ENCODE assay signal across 14 mouse cellular contexts in genomic region chr3:127627151-127627955, GRCm38 (mm10). TPM values are rescaled to one million over a fixed set of nuclear protein-coding genes. Genes with fewer than 3 reads are reported as not detected.
A peak's percentile ranks its signal among the peaks of the same experiment; 100 is the strongest.
DNase-seq lines count a peak whose midpoint lies in the region; ATAC-seq and TF ChIP-seq lines count a peak whose summit lies in the region.
"Had no signal": no experiment of that assay in that cellular context is flagged by ENCODE, and none has a peak within 500 bp of the region (broad histone marks: within the 10 kb centered on the region; RNA-seq: fewer than 3 reads in every experiment).

No protein-coding gene starts in this region.

- peak; percentile 53 for DNase-seq in liver, embryonic 11.5 days (ENCODE audit: low spot score)
- peak; percentile 56 for DNase-seq in embryonic facial prominence, embryonic 10.5 days (ENCODE audit: low spot score)
- no peak for DNase-seq in forebrain, postnatal 0 days
- DNase-seq in neural tube, embryonic 11.5 days (ENCODE audit: low spot score): peak; percentile 37
- no peak for DNase-seq in layer of hippocampus, postnatal 10 days (ENCODE audit: low spot score in 2 of 2)
- no peak for DNase-seq in MN1 (ENCODE audit: low spot score)
- no peak for DNase-seq in gastrocnemius, adult 18-20 months (ENCODE audit: low spot score)
- DNase-seq: adrenal gland, postnatal 10 days; cerebellum, postnatal 36 days; liver, embryonic 13.5 days had no signal

- ATAC-seq in liver, embryonic 11.5 days (replicated peaks; ENCODE audit: low FRiP score): no peak
- ATAC-seq in liver, embryonic 12.5 days: no peak
- no peak for ATAC-seq in forebrain, postnatal 0 days
- no peak for ATAC-seq in neural tube, embryonic 11.5 days (ENCODE audit: insufficient read depth, low FRiP score, low TSS enrichment)

- no peak overlapping the region for H3K27ac ChIP-seq in liver, embryonic 11.5 days (ENCODE audit: low read depth, low read length)
- no peak overlapping the region for H3K27ac ChIP-seq in liver, embryonic 12.5 days
- no peak overlapping the region for H3K27ac ChIP-seq in embryonic facial prominence, embryonic 10.5 days (replicated peaks)
- H3K27ac ChIP-seq in forebrain, postnatal 0 days (ENCODE audit: low read depth, low read length): no peak overlapping the region
- no peak overlapping the region for H3K27ac ChIP-seq in neural tube, embryonic 11.5 days (ENCODE audit: low read depth, low read length)
- H3K27ac ChIP-seq: hindbrain, embryonic 15.5 days; liver, embryonic 13.5 days; stomach, embryonic 15.5 days had no signal

- H3K4me2 ChIP-seq in liver, embryonic 11.5 days: no peak overlapping the region
- no peak overlapping the region for H3K4me2 ChIP-seq in liver, embryonic 12.5 days
- H3K4me2 ChIP-seq in forebrain, postnatal 0 days (ENCODE audit: low read depth): 0 out of 2 replicates have a peak overlapping the region, but pooled peaks have one; percentile 19
- peak overlapping the region; percentile 27; the same call in 1 of the 2 replicates for H3K4me2 ChIP-seq in neural tube, embryonic 11.5 days (ENCODE audit: low read depth)
- H3K4me2 ChIP-seq: hindbrain, embryonic 15.5 days; liver, embryonic 13.5 days had no signal

- no peaks in the 10 kb centered on the region for H3K9me3 ChIP-seq in liver, embryonic 11.5 days (ENCODE audit: control insufficient read depth, low read length)
- H3K9me3 ChIP-seq in liver, embryonic 12.5 days (replicated peaks): no peaks in the 10 kb centered on the region
- H3K9me3 ChIP-seq in embryonic facial prominence, embryonic 10.5 days: no peaks in the 10 kb centered on the region
- no peaks in the 10 kb centered on the region for H3K9me3 ChIP-seq in forebrain, postnatal 0 days (ENCODE audit: low read length)
- H3K9me3 ChIP-seq in neural tube, embryonic 11.5 days (ENCODE audit: control insufficient read depth, low read length): no peaks in the 10 kb centered on the region
- H3K9me3 ChIP-seq: G1E; hindbrain, embryonic 15.5 days; liver, embryonic 13.5 days; stomach, embryonic 15.5 days had no signal

- H3K36me3 ChIP-seq in liver, embryonic 11.5 days (ENCODE audit: control insufficient read depth, insufficient read depth, low read length): no peaks in the 10 kb centered on the region
- no peaks in the 10 kb centered on the region for H3K36me3 ChIP-seq in liver, embryonic 12.5 days
- no peaks in the 10 kb centered on the region for H3K36me3 ChIP-seq in embryonic facial prominence, embryonic 10.5 days (replicated peaks)
- H3K36me3 ChIP-seq in forebrain, postnatal 0 days (ENCODE audit: insufficient read depth): no peaks in the 10 kb centered on the region
- no peaks in the 10 kb centered on the region for H3K36me3 ChIP-seq in neural tube, embryonic 11.5 days (ENCODE audit: control insufficient read depth, insufficient read depth, low read length)
- H3K36me3 ChIP-seq: G1E; hindbrain, embryonic 15.5 days; liver, embryonic 13.5 days; stomach, embryonic 15.5 days had no signal

- H3K27me3 ChIP-seq in liver, embryonic 11.5 days (replicated peaks; ENCODE audit: control insufficient read depth, insufficient read depth, low read length): peaks cover 71% of the 10 kb centered on the region
- H3K27me3 ChIP-seq in liver, embryonic 12.5 days (replicated peaks): peaks cover 93% of the 10 kb centered on the region
- peaks cover 100% of the 10 kb centered on the region for H3K27me3 ChIP-seq in embryonic facial prominence, embryonic 10.5 days (replicated peaks; ENCODE audit: low read depth, poor library complexity, severe bottlenecking)
- H3K27me3 ChIP-seq in forebrain, postnatal 0 days (ENCODE audit: insufficient read depth, low read length): peaks cover 39% of the 10 kb centered on the region
- peaks cover 61% of the 10 kb centered on the region for H3K27me3 ChIP-seq in neural tube, embryonic 11.5 days (ENCODE audit: control insufficient read depth, insufficient read depth, low read length)

- no peak for TF ChIP-seq CTCF in forebrain, postnatal 0 days (IDR thresholded peaks at IDR 0.05; ENCODE audit: low read depth)

- H3K4me3 ChIP-seq in liver, embryonic 11.5 days (ENCODE audit: low read depth, low read length): no peak overlapping the region
- H3K4me3 ChIP-seq in liver, embryonic 12.5 days: no peak overlapping the region
- H3K4me3 ChIP-seq in embryonic facial prominence, embryonic 10.5 days: peak overlapping the region; percentile 25; the same call in 1 of the 2 replicates
- peak overlapping the region; percentile 2; the same call in 1 of the 2 replicates for H3K4me3 ChIP-seq in forebrain, postnatal 0 days (ENCODE audit: low read depth, low read length)
- 0 out of 2 replicates have a peak overlapping the region, but pooled peaks have one; percentile 6 for H3K4me3 ChIP-seq in neural tube, embryonic 11.5 days (ENCODE audit: low read depth, low read length)
- H3K4me3 ChIP-seq: hindbrain, embryonic 15.5 days; liver, embryonic 13.5 days had no signal

- H3K4me1 ChIP-seq in liver, embryonic 11.5 days (replicated peaks; ENCODE audit: control insufficient read depth, insufficient read depth, low read length): 0 out of 2 replicates have a peak, but pooled peaks cover 1% of the 10 kb centered on the region
- peaks cover 11% of the 10 kb centered on the region for H3K4me1 ChIP-seq in liver, embryonic 12.5 days
- H3K4me1 ChIP-seq in embryonic facial prominence, embryonic 10.5 days: peaks cover 24% of the 10 kb centered on the region
- no peaks in the 10 kb centered on the region for H3K4me1 ChIP-seq in forebrain, postnatal 0 days (ENCODE audit: insufficient read depth)
- peaks cover 18% of the 10 kb centered on the region for H3K4me1 ChIP-seq in neural tube, embryonic 11.5 days (ENCODE audit: control insufficient read depth, insufficient read depth, low read length)

- WGBS in liver, embryonic 11.5 days: 3% methylated on average over 28 of the region's 28 CpGs
- WGBS in liver, embryonic 12.5 days (ENCODE audit: insufficient replicate concordance): 2% methylated on average over 28 of the region's 28 CpGs
- WGBS in embryonic facial prominence, embryonic 10.5 days: under 1% methylated on average over 28 of the region's 28 CpGs
- WGBS in forebrain, postnatal 0 days: 4% methylated on average over 28 of the region's 28 CpGs
- under 1% methylated on average over 27 of the region's 28 CpGs for WGBS in neural tube, embryonic 11.5 days

- no peak overlapping the region for H3K9ac ChIP-seq in liver, embryonic 11.5 days (ENCODE audit: low read depth, low read length)
- H3K9ac ChIP-seq in liver, embryonic 12.5 days: no peak overlapping the region
- no peak overlapping the region for H3K9ac ChIP-seq in forebrain, postnatal 0 days
- peak overlapping the region; percentile 26; the same call in 1 of the 2 replicates for H3K9ac ChIP-seq in neural tube, embryonic 11.5 days (ENCODE audit: low read length)
- H3K9ac ChIP-seq: hindbrain, embryonic 15.5 days; liver, embryonic 13.5 days; stomach, embryonic 15.5 days had no signal

RNA-seq across cellular contexts. Expression of gene Neurog2, which starts 5.6 kb away (rescaled TPM):
- polyA plus RNA-seq in liver, embryonic 11.5 days (2014; fragmentation: Nextera tagmentation; extraction: Ambion mirVana): not detected in 2 replicates
- polyA plus RNA-seq in liver, embryonic 12.5 days (2016; fragmentation: Nextera tagmentation; extraction: Ambion mirVana): not detected in 2 replicates
- polyA plus RNA-seq in embryonic facial prominence, embryonic 10.5 days (2016; fragmentation: Nextera tagmentation; extraction: Ambion mirVana): 3.2 and 7.0 TPM in 2 replicates
- total RNA-seq in forebrain, postnatal 0 days (2014; rRNA removed): 5.0 and 9.4 TPM in 2 replicates
- polyA plus RNA-seq in forebrain, postnatal 0 days (2015; fragmentation: Nextera tagmentation; extraction: Ambion mirVana): 2.2 and 2.6 TPM in 2 replicates
- polyA plus RNA-seq in neural tube, embryonic 11.5 days (2014; fragmentation: Nextera tagmentation; extraction: Ambion mirVana): 38.8 and 41.2 TPM in 2 replicates
- total RNA-seq in layer of hippocampus, postnatal 10 days (2021): 1 to 10 TPM; 2.1 to 2.4 TPM
- not detected for total RNA-seq in gastrocnemius, adult 18-20 months (2021)
- total RNA-seq: adrenal gland, postnatal 10 days had no signal
- polyA plus RNA-seq: G1E; liver, embryonic 13.5 days had no signal

Comparison
In these comparisons a context has a peak if more than half of its experiments do, and no peak if none do; other contexts are left out.
1. DNase-seq: peak in liver, embryonic 11.5 days (single experiment), embryonic facial prominence, embryonic 10.5 days (single experiment) and neural tube, embryonic 11.5 days (single experiment); none in forebrain, postnatal 0 days (single experiment), layer of hippocampus, postnatal 10 days (0 of 2), MN1 (single experiment) and gastrocnemius, adult 18-20 months (single experiment).
2. H3K4me2 ChIP-seq: peak in forebrain, postnatal 0 days (single experiment) and neural tube, embryonic 11.5 days (single experiment); none in liver, embryonic 11.5 days (single experiment) and liver, embryonic 12.5 days (single experiment).
3. H3K4me3 ChIP-seq: peak in embryonic facial prominence, embryonic 10.5 days (single experiment), forebrain, postnatal 0 days (single experiment) and neural tube, embryonic 11.5 days (single experiment); none in liver, embryonic 11.5 days (single experiment) and liver, embryonic 12.5 days (single experiment).